Mouse (Mus musculus): Measurements from ENCODE around the gene Gm20388.

DNA sequence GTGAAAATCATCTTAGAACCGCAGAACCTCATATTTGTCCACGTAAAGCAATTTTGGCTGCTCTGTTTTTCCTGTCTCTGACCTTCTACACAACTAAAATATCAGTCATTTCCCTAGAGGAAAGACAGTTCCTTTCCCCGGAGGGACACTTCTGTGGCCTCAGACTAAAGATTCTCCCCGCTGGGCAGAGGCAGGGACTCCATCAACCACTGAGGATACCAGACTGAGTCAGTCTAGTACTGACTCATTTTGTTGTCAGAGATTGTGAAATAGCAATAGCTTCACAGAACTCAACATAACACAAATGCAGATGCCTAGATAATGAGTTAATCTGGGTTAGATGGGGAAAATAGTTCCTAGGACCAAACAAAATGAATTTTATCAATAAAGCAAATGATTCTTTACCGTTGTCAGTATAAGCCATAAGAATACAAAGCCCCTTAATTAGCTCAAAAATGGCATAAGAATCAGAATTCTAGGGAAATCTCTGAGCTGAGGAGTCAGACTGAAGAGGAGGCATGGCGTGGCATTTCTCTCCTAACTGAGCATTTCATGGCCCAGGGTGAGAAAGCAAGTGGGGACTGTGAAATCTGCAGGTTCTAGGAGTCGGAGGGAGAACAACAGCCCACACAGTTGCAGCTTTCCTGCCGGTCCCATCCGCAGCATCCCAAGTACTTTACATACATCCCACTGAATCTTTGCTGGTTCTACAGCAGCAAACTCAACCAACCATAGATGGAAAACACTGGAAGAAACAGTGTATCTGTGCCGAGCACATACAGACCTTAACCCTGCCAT lies 3781.7 kb downstream of the Gm20388 start:
- TF ChIP-seq CTCF (IDR thresholded peaks at IDR 0.05; ENCODE audit: low read depth, low read length) (no peak), POLR2A (IDR thresholded peaks at IDR 0.05; ENCODE audit: insufficient read depth, low read length) (no peak), EP300 (IDR thresholded peaks at IDR 0.05; ENCODE audit: insufficient read depth, low read depth, low read length) (no peak)

All from ES-Bruce4 (cell line).